Mouse (Mus musculus): Measurements from ENCODE around the gene Iqschfp. TPM values are rescaled to one million over a fixed set of nuclear protein-coding genes. Genes with fewer than 3 reads are reported as not detected.

The Iqschfp gene
- polyA plus RNA-seq, 2 experiments from 2014 or later = not detected

DNA sequence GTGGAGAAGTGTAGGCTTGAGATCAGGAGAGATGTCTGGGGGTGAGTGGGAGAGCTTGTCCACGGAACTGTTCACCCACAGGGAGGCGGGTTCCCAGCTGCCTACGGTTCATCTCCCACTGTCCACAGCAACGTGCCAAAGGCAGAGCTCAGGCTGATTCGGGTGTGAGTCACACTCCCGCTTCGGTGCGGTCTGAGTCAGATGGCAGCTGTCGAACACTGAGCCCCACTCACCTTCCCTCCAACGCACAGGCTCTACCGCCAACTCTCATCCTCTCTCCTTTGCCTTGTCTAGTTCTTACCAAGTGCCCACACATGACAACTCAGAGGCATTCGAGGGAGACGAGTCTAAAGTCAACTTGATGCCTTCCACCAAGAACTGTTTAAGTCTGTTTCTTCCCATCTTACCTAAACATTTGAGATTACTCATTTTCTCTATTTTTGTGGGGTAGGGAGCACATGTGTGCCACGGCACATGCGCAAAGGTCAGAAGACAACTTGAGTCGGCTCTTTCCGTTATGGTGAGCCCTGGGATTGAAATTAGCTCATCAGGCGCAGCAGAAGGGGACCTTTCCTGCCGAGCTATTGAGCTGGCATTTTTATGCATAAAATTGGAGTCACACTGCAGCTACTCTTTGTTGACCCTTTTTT, 716.9 kb downstream of the Iqschfp start:
- no peak for ATAC-seq

GRCm38 (mm10) chr3:68610011-68610410, 718.0 kb downstream of the Iqschfp start:
- no peak for ATAC-seq

- no peak for ATAC-seq
Observed at GRCm38 (mm10) chr3:68610598-68611261, 718.7 kb downstream of the Iqschfp start.

DNA sequence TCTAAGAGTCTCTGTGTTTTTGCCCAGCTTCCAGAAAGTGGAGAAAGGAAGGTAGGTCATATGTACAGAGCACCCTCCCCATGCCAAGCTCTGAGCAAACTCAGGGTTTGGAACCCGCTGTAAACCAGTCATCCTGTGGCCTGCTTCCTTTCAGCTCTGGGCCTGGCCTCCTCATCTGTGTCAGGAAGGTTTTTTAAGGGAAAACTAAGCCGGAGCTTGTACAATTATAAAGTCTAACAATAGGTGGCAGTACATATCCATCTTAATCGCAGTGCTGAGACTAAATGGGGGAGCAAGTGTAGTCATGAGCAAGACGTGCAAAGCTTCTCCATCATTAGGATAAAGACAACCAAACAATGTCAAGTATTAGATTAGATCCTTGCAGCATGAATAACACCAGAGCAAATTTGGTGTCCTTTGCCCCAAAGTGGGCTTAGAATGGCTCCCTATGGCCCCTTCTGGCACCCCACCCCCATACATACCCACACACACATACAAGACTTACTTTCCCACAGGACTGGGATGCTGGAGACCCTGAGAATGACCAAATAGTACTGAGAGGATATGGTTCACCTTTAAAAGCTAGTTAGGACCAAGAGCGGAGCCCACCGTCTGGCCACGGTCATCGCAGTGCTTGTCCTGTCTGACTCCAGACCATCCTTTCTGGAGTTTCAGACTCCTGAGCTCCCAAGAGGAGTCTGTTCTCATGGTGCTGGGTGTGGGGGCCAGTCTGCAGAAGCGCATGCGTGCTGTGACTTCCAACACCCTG, 723.2 kb downstream of the Iqschfp start:
- no peak for ATAC-seq

GRCm38 (mm10) chr3:68616363-68616762, 724.3 kb downstream of the Iqschfp start:
- no peak for ATAC-seq

DNA sequence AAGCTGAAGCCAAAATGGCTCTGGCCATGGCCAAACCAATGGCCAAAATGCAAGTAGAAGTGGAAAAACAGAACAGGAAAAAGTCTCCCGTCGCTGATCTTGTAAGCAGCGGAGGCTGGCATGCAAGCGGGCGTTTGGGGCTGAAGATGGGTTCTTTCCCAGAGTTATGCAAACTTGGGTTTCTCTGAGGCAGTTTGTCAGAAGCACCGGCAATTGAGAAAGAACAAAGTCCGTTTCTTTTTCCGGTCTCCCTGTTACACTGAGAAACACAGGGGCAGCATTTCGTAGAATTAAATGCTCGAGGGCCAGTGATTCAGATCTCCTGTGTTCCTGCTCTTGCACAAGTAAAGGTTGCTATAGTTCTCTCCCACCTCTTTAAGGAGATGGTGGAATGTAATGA, 725.7 kb downstream of the Iqschfp start:
- ATAC-seq = no peak

DNA sequence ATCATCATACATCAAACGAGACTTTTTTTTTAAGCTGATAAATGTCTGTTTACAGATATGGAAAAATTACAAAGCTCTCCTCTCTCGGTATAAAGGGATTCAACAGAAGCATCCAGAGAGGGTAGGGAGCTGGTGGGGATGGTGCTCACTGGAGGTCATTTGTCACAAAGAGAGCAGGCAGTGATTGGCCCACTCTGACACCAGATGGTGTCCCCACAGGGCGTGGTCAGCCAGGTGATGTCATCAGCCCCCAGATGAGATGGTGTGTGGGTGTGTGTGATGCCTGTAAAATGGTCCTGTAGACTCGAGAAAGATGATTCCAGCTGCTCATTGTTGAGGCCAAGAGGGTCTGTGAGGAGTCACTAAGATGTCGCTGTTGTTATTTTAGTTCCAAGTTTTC, 727.1 kb downstream of the Iqschfp start:
- no peak for ATAC-seq

GRCm38 (mm10) chr3:68621971-68622370, 729.9 kb downstream of the Iqschfp start:
- no peak for ATAC-seq

GRCm38 (mm10) chr3:68623036-68623435, 731.0 kb downstream of the Iqschfp start:
- ATAC-seq = no peak

GRCm38 (mm10) chr3:68624471-68624870, 732.4 kb downstream of the Iqschfp start:
- ATAC-seq = no peak

- ATAC-seq = no peak
Observed at GRCm38 (mm10) chr3:68630261-68630660, 738.2 kb downstream of the Iqschfp start.

DNA sequence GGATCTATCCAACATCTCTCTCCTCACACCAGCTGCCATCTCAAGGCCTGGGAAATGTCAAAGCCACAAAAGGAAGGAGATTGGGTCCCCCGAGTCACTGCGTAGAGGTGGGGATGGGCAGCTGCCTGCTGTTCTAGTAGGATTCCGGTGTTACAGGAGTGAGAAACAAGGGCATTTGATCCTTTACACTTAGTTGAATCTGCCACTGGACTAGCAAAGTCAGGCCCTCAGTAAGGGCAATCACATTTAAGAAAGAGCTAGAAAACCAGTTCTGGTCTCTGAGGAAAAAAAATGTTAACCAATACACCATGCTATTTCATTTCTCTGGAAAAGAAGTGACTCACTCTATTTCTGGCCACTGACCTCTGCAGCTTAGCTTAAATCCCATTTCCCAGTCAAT, 738.8 kb downstream of the Iqschfp start:
- ATAC-seq = no peak

DNA sequence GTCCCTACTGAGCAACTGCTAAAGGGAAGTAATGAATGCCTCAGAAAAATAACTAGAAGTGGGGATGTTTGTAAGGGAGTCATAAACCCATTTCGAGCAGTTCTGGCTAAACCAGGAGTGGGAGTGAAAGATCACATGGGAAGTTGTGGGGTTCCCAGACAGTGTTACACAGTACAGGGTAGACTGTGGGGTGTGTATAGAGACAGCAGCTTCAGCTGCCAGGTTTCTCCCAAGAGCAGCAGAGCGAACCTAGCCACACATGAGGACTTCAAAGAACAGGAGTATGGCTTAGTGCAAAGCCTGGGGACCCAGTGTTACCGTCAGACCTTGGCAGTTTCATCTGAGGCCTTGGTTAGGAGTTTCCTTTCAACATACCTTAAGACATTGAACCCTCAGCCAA, 740.7 kb downstream of the Iqschfp start:
- no peak for ATAC-seq

- no peak for ATAC-seq
Observed at GRCm38 (mm10) chr3:68633577-68633976, 741.5 kb downstream of the Iqschfp start.

- peak; percentile 66 for ATAC-seq
Observed at GRCm38 (mm10) chr3:68637960-68638359, 745.9 kb downstream of the Iqschfp start.

DNA sequence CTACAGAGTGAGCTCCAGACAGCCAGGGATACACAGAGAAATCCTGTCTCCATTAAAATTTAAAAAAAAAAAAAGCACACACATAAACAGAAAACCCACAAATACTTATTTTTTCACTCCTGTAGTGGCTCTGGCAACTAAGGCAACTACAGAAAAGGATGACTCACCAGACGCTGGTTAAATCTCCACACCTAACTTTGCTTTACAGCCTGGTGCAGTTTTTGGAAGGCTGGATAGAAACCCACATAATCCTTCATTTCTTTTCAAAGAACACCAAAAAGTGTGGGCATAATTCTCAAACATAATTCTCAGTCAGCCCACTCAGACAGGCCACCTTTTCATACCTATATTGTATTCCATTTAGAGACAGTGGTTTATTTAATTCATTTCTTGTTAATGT, 746.7 kb downstream of the Iqschfp start:
- no peak for ATAC-seq

- ATAC-seq = no peak
Observed at GRCm38 (mm10) chr3:68642935-68643334, 750.9 kb downstream of the Iqschfp start.

DNA sequence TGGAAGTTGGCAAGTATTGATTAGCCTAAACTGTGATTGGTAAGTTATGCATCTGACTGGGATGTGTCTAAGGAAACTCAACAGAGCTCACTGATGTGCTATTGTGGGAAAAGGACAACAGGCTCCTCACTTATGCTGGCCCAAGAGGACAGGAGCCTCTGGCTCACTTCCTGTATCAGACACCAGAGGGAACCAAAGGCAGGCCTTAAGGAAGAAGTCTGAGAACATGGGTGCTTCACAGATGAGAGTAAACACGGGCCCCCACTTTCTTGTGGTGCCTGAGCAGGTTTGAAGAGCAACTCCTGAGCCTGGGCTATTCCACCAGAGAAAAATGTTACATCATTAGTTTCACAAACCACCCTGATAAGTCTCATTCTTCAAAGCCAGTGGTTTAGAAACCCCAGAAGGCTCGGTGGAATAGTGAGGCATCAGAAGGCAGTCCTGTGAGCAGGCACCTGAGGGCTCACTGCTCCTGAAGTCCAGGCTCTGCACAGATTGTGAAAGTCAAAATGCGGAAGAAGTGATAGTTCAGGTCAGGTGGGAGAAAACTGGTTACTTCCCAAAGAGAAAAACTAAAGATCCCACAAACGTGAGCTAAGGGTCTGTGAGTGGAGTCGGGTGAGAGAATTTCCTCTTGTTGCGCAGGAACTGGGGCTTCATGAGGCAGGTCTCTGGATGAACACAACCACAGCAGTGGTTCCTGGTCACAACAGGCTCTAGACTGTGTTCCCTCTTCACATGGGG, 754.5 kb downstream of the Iqschfp start:
- no peak for ATAC-seq

- no peak for ATAC-seq
Observed at GRCm38 (mm10) chr3:68647282-68647681, 755.2 kb downstream of the Iqschfp start.

DNA sequence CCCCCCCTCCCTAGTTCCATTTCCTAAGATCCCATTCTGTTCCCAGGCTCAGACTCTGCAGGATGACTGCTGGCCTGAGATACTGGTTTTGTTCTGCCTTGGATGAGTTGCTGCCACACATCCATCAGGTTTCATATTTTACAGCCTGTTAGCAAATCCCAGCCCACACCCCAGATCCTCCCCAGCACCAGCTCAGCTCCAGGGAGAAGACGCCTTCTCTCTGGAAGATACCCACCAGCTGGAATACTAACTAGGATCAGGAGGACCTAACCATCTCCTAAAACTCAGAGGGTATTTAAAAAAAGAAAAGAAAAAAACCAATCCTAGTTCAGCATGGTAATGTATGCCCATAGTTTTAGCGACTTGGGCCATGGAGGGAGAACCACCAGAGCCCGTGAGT, 758.2 kb downstream of the Iqschfp start:
- ATAC-seq = no peak

GRCm38 (mm10) chr3:68656607-68657352, 764.7 kb downstream of the Iqschfp start:
- ATAC-seq = no peak

DNA sequence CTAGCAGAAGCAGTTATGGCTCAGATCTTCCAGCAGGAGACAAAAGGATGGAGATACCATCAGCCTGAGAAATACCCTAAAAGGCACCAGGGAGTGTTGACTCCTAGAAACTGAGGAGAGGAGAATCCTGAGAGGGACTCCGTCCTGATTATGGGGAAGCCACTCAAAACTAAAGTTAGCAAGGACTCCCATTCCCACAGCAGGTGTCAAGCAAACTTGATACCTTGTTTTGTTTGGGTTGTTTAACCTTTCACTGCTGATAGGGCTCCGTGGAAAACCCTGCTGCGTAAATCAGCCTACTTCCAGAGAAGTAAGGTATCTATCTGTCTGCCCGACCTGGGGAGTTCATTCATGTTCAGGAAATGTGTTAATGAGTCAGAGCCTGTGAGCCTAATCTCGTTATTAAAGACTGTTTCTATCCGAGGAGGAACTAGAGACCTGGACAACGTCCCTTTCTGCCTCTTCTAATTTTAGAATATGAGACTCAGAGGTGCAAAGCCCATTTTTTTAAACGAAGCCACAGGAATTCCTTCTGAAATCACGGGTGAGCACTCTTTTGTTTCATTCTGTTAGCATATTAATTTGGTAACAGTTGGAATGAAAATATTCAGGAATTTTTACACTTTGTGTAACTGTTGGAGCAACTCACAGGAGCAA, 765.7 kb downstream of the Iqschfp start:
- ATAC-seq = no peak
